Mouse (Mus musculus): Measurements from ENCODE around the gene Cpsf3.

DNA sequence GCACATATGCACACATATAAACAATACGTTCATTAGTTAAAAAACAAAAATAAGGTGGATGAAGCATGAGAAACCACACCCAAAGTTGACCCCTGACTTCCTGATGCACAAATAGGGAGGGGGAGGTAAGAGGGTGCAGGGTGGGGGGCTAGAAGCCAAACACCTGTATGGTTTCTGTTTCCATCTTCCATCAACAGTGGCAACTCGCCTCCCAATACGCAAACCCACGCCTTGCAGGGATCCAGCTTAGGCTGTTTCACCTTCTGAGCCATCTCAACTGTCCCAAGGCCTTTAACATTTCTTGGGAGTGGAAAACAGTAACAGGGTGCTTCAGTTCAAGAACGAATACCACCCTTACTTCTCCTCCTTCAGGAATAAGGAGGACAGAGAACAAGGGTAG, 52.0 kb downstream of the Cpsf3 start:
- TF ChIP-seq ZNF384 (IDR thresholded peaks at IDR 0.05; ENCODE audit: low read depth, low read length) (no peak), GABPA (IDR thresholded peaks at IDR 0.05; ENCODE audit: insufficient replicate concordance, low read depth, low read length) (no peak), POLR2A (IDR thresholded peaks at IDR 0.05; ENCODE audit: low read depth, low read length) (no peak), TCF12 (IDR thresholded peaks at IDR 0.05; ENCODE audit: low read depth, low read length) (no peak), BHLHE40 (IDR thresholded peaks at IDR 0.05; ENCODE audit: low read depth, low read length) (no peak), RCOR1 (conservative IDR thresholded peaks at IDR 0.05; ENCODE audit: low read depth, low read length) (no peak), EP300 (IDR thresholded peaks at IDR 0.05; ENCODE audit: low read length) (no peak), CHD1 (IDR thresholded peaks at IDR 0.05; ENCODE audit: low read depth, low read length) (no peak), USF2 (conservative IDR thresholded peaks at IDR 0.05; ENCODE audit: low read depth, low read length) (no peak), ELF1 (IDR thresholded peaks at IDR 0.05; ENCODE audit: low read depth, low read length) (no peak), CHD2 (IDR thresholded peaks at IDR 0.05; ENCODE audit: low read length) (no peak), CTCF (conservative IDR thresholded peaks at IDR 0.05 in 1 of 2, IDR thresholded peaks at IDR 0.05 in 1 of 2; ENCODE audit: low read depth in 2 of 2, low read length in 2 of 2) (no peak)
